Mouse (Mus musculus) CD8-positive naive resting alpha-beta T cell, adult 57 days (primary cell): Measurements from ENCODE around the gene Olfr1487. TPM values are rescaled to one million over a fixed set of nuclear protein-coding genes. Genes with fewer than 3 reads are reported as not detected.

Source experiments
- total RNA-seq: library from RNA; stranded (reverse); gene quantifications from one replicate; pipeline ENCODE4 v1.2.4, GENCODE M21; 2023

The Olfr1487 gene
- total RNA-seq, result not detected

DNA sequence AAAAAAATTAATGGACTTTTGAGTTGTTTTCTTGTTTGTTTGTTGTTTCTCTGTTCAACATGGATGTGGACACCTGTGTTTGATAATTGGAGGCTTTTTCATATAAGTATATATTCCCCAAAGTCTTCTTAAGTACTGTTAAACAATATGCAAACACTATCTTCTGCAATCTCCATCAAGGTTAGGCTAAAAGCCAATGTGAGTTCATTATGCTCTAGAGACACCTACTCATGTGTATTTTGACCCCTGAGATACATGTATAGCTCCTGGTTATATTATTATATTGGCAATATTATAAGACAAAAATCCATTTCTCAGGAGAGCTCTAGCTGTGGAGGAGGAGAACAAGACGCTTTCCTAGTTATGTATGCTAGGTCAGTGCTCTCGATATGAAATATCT is at the start of gene Olfr1487:
Gene Olfr1487, plus strand, starts transcription at position 301 of the 400 bp plus-strand sequence.

DNA sequence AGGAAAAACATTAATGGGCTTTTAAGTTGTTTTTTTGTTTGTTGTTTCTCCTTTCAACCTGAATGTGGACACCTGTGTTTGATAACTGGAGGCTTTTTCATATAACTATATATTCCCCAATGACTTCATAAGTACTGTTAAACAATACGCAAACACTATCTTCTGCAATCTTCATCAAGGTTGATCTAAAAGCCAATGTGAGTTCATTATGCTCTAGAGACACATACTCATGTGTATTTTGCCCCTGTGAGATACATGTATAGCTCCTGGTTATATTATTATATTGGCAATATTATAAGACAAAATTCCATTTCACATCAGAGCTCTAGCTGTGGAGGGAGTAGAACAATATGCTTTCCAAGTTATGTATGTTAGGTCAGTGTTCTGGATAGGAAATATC is 34.0 kb upstream of the Olfr1487 start, which contains the start of gene Olfr1484:
Gene Olfr1484, plus strand, starts transcription at position 301 of the 400 bp plus-strand sequence.

GRCm38 (mm10) chr19:13631321-13631720 is 14.1 kb downstream of the Olfr1487 start, which contains the start of gene Olfr1489:
Gene Olfr1489 (plus strand): TSS chr19:13631621.

DNA sequence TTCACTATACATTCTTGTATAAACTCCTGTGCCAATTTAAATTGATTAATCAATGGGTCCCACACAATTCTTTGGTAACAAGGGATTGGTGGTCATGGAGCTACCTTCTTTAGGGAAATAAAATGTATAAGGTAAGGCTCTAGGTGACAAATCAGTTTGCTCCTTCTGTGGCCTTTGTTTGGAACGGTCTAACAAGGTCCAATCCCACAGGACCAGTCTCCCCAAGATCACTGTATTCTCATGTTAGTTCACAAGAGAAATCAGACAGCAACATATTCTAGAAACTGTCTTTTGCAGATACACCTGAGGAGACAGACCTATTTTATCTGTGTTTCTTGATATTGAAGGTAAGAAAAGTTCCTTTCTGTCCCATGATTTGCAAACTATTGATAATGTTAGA is 33.6 kb downstream of the Olfr1487 start, which contains the start of gene Olfr1490:
Gene Olfr1490, plus strand, starts transcription at position 301 of the 400 bp plus-strand sequence.

Other genes starting within 250 kb of the Olfr1487 start
- gene Olfr1469, start 209.5 kb upstream of the Olfr1487 start, total RNA-seq, result not detected
- gene Olfr1471, start 174.0 kb upstream of the Olfr1487 start, total RNA-seq, result not detected
- gene Olfr1472, start 161.3 kb upstream of the Olfr1487 start, total RNA-seq, result not detected
- gene Olfr1474, start 147.8 kb upstream of the Olfr1487 start, total RNA-seq, result not detected
- gene Olfr1475, start 137.2 kb upstream of the Olfr1487 start, total RNA-seq, result not detected
- not detected for gene Olfr1477, start 116.8 kb upstream of the Olfr1487 start, total RNA-seq
- not detected for gene Olfr1480, start 89.5 kb upstream of the Olfr1487 start, total RNA-seq
- not detected for gene Olfr1484, start 33.9 kb upstream of the Olfr1487 start, total RNA-seq
- not detected for gene Olfr1489, start 14.2 kb downstream of the Olfr1487 start, total RNA-seq
- not detected for gene Olfr1490, start 33.7 kb downstream of the Olfr1487 start, total RNA-seq
- gene Olfr1491, start 79.9 kb downstream of the Olfr1487 start, total RNA-seq, result not detected
- not detected for gene Olfr1493-ps1, start 105.9 kb downstream of the Olfr1487 start, total RNA-seq
- not detected for gene Olfr1494, start 122.4 kb downstream of the Olfr1487 start, total RNA-seq
- not detected for gene Olfr1495, start 147.2 kb downstream of the Olfr1487 start, total RNA-seq
- not detected for gene Olfr1496, start 160.5 kb downstream of the Olfr1487 start, total RNA-seq
- gene Olfr1497, start 180.8 kb downstream of the Olfr1487 start, total RNA-seq, result not detected
- gene Olfr1499, start 202.1 kb downstream of the Olfr1487 start, total RNA-seq, result not detected
- not detected for gene Olfr1500, start 213.1 kb downstream of the Olfr1487 start, total RNA-seq
- gene Olfr1501, start 233.3 kb downstream of the Olfr1487 start, total RNA-seq, result not detected
- not detected for gene Olfr1502, start 244.4 kb downstream of the Olfr1487 start, total RNA-seq